Mouse (Mus musculus): Measurements from ENCODE around the gene Rnase9. TPM values are rescaled to one million over a fixed set of nuclear protein-coding genes. Genes with fewer than 3 reads are reported as not detected.

Gene Rnase9
- not detected in 2 replicates for total RNA-seq (2021)
- long read RNA-seq: 0 reads

DNA sequence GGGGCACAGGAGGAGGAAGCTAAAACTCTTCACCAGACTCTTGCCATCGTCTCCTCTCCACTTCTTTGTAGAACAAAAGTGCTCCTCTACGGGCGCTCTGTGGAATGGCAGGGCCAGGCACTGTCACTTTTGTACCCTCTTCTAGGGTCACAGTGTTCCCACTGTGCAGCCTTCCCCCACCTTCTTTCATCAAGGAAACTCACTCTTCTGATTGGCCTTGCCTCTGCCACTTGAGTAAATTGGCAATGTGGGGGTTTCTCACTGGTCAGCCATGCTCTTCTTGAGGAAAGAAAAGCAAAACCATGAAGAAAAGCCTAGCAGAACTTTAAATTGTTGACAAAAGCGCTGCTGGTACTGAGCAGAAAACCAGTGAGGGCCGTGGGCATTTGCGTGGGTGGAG, at the start of gene Rnase9:
Gene Rnase9 (minus strand): TSS at position 101 of the 400 bp plus-strand sequence.
- DNase-seq: no peak

DNA sequence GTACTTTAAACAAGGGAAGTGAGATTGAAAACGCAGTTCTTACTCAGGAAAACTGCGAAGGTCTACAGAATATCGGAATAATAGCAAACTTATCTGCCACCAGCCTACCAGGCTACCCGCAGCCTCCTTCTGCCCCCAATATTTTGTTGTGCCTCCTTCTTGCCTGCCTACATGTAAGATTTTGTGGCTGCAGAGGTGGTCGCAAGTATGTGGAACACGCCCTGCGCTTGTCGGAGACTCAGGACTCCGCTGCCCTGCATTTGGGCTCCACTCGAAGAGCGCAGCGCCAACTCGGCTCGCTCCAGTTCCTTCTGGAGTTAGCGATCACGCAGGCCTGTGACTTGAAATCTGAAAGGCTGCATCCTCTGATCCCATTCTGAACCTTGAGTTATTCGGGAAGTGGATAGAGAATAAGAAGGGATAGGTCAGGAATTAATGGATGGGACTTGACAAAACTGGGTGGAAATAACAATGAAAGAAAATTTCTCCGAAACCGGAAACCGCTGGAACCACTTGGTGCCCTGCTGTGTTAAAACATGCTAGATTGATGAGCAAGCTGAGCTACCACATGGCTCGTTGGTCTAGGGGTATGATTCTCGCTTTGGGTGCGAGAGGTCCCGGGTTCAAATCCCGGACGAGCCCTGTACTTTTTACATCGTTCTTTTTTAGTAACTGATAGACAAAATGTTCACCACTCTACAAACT, 48.6 kb upstream of the Rnase9 start:
- DNase-seq: peak; percentile 75

DNA sequence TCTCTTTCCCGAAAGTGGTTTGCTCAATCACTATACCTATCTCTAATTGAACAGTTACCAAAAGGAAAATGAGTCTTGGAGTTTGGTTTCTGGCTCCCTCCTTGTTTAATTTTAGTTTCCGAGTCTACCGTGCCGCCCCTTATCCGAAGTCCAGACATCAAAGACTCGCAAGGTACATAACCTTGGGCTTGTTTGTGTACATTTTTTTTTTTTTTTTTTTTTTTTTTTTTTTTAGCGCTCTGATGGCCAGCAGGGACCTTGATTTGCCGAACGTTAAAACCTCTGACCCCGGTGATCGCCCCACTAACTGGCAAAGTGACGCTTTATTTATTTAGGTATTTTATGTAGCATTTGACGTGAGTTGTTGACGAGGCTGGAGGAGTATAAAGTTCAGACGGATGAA, 48.0 kb upstream of the Rnase9 start:
- DNase-seq: no peak

GRCm38 (mm10) chr14:51088970-51089673, 47.5 kb upstream of the Rnase9 start:
- DNase-seq: peak; percentile 95

DNA sequence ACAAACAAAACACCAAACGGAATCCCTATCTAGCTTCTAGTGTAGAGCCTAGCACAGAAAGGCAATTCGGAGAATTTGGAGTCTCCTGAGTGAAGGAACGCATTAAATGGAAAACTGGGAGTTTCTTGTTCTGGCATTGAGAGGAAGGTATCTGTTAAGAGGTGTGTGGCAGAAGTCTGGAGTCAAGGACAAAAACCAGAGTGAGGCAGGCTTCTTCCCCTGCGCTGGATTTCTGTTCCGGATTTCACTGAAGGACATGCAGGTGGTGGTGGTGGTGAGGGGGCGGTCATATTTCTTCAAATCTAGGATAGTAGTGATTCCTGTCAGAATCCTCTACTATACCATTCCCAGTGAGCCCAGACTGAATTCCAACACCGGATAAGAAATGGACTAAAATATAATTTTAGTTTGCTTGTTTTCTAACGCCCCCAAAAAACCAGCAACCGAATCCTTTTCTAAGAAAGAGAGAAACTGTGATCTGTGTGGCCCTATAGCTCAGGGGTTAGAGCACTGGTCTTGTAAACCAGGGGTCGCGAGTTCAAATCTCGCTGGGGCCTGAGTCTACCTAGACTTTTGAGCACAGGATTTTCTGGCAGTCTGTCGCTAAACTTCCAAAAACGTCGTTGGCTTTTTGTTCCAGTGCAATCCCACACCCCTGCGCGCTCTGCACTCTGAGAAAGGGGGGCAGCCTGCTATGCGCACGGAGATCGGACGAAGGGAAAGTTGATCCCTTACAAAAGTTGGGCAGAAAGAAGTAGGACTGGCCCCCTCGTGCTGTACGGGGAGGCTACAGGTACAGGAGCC, 46.7 kb upstream of the Rnase9 start:
- peak; percentile 87 for DNase-seq

GRCm38 (mm10) chr14:51087762-51088161, 46.1 kb upstream of the Rnase9 start:
- DNase-seq: no peak

- DNase-seq: no peak
Measured at GRCm38 (mm10) chr14:51085911-51086310, 44.2 kb upstream of the Rnase9 start.

- DNase-seq: no peak
Measured at GRCm38 (mm10) chr14:51085086-51085485, 43.4 kb upstream of the Rnase9 start.

DNA sequence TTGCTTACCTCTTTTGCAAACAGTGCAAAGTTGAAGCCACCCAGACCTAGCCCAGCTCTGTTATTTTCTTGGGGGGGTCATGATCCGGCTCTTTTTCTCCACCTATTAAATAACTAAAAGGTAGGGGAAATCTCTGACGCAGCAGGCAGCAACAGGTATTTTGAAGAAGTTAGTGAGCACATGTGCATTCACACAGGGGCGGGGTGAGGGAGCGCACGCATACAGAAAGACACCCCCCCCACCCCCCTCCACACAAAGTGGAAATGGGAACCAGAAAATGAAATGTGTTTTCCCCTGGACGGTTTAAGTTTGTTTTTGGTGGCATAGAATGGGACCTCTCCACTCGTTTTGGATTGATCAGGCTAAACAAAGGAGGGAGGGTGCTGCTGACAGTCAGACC, 42.1 kb upstream of the Rnase9 start:
- no peak for DNase-seq

- peak; percentile 70 for DNase-seq
Measured at GRCm38 (mm10) chr14:51082599-51083581, 41.2 kb upstream of the Rnase9 start.

GRCm38 (mm10) chr14:51081035-51081434, 39.4 kb upstream of the Rnase9 start:
- no peak for DNase-seq

- DNase-seq: no peak
Measured at GRCm38 (mm10) chr14:51079180-51079579, 37.5 kb upstream of the Rnase9 start.

DNA sequence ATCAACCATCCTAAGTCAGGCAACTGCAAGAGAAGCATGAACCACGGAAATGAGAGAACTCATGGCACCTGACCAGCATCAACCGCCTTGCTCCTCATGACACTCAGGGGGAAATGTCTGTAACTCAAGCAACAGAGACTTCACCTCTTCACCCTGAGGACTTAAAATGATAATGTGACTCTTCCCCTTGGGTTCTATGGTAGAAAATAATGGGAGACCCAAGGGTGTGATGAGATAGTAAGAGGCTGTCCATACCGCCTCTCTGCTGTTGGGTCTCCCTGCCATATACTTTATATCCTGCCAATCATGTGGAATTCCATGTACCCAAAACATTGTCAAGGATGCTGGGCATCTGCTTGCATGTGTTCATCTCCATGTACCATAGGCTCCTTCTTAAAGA, 32.7 kb upstream of the Rnase9 start, which contains the start of gene Olfr750:
Gene Olfr750 (minus strand): TSS at position 101 of the 400 bp plus-strand sequence.
- DNase-seq: no peak

- DNase-seq: peak; percentile 26
Measured at GRCm38 (mm10) chr14:51069617-51070016, 27.9 kb upstream of the Rnase9 start.

- no peak for DNase-seq
Measured at GRCm38 (mm10) chr14:51068956-51069355, 27.3 kb upstream of the Rnase9 start.

GRCm38 (mm10) chr14:51060761-51061160, 19.1 kb upstream of the Rnase9 start:
- DNase-seq: no peak

- DNase-seq: no peak
Measured at GRCm38 (mm10) chr14:51057401-51057831, 15.7 kb upstream of the Rnase9 start, which contains the start of gene Rnase12. Gene Rnase12 (minus strand): TSS chr14:51057661.

GRCm38 (mm10) chr14:51054243-51055237, 12.9 kb upstream of the Rnase9 start:
- DNase-seq: no peak

- no peak for DNase-seq
Measured at GRCm38 (mm10) chr14:51053176-51053575, 11.5 kb upstream of the Rnase9 start.

DNA sequence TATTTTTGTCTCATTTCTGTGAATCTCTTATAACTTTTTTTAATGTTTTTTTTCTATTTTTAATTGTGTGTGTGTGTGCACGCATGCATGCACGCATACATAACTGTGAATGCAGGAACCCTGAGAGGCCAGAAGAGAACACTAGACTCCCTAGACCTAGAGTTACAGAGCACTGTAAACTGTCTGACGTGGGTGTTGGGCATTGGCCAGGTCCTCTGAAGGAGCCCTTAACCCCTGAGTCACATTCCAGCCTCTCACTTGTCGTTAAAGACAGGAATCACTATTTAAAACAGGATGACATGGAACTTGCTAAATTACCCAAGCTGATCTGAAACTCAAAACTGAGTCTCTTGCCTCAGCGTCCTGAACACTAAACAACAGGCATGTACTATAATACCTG, 10.3 kb upstream of the Rnase9 start:
- no peak for DNase-seq
